Mouse (Mus musculus): ENCODE measurements around the gene Zfp965. TPM values are rescaled to one million over a fixed set of nuclear protein-coding genes. Genes with fewer than 3 reads are reported as not detected.
"Not testable (repeated sequence)": the region's sequence is repeated elsewhere in the genome, so short reads cannot be mapped to it uniquely, and the experiment has no call there.

Zfp965 gene
- 7.8 and 9.4 TPM in 2 replicates for polyA plus RNA-seq (2015; fragmentation: Nextera tagmentation; extraction: Ambion mirVana)

DNA sequence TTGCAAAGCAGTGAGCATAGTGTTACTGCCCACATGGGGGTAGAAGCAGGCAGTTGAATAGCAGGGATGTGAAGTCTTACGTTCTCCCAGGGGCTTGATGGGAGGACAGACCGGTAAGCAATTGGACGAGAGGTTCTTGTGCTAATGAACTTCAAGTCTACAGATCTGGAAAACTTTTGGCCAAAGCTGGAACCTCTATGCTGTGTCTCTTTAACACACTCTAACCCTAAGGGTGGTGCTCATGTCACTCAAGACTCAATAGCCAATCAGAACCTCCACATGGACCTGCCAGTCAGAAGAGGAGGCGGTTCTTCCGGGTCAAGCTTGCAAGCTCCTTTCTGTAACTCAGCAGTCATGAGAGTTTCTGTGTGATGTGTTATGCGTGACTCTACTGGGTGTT is at the start of gene Zfp965:
Zfp965 (plus strand) TSS at position 301 of the 400 bp plus-strand sequence.
- not testable (repeated sequence) for H3K9ac ChIP-seq (replicated peaks; ENCODE audit: low read depth, low read length); H3K9me3 ChIP-seq (ENCODE audit: control insufficient read depth, low read length); H3K27ac ChIP-seq (ENCODE audit: low read length); H3K4me3 ChIP-seq (replicated peaks; ENCODE audit: low read length); H3K4me1 ChIP-seq (replicated peaks; ENCODE audit: control insufficient read depth, insufficient read depth, low read length); ATAC-seq; H3K36me3 ChIP-seq (ENCODE audit: control insufficient read depth, insufficient read depth); H3K4me2 ChIP-seq (ENCODE audit: low read length); H3K27me3 ChIP-seq (replicated peaks; ENCODE audit: control insufficient read depth, insufficient read depth, low read length)
- no CpG with 5 or more reads among the region's 6 CpGs for WGBS

DNA sequence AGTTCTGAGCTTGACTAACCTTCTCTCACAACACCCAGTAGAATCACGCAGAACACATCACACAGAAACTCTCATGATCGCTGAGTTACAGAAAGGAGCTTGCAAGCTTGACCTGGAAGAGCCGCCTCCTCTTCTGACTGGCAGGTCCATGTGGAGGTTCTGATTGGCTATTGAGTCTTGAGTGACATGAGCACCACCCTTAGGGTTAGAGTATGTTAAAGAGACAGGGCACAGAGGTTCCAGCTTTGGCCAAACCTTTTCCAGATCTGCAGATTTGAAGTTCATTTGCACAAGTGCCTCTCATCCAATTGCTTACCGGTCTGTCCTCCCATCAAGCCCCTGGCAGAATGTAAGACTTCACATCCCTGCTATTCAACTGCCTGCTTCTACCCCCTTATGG is 34.1 kb upstream of the Zfp965 start, which contains the start of gene Gm4724:
Gm4724 (minus strand) TSS at position 101 of the 400 bp plus-strand sequence.
- H3K27me3 ChIP-seq (replicated peaks; ENCODE audit: control insufficient read depth, insufficient read depth, low read length); H3K4me2 ChIP-seq (ENCODE audit: low read length); H3K4me3 ChIP-seq (replicated peaks; ENCODE audit: low read length); H3K9ac ChIP-seq (replicated peaks; ENCODE audit: low read depth, low read length); H3K27ac ChIP-seq (ENCODE audit: low read length); ATAC-seq; H3K4me1 ChIP-seq (replicated peaks; ENCODE audit: control insufficient read depth, insufficient read depth, low read length); H3K9me3 ChIP-seq (ENCODE audit: control insufficient read depth, low read length); H3K36me3 ChIP-seq (ENCODE audit: control insufficient read depth, insufficient read depth): not testable (repeated sequence)
- WGBS = no CpG with 5 or more reads among the region's 4 CpGs

Other genes starting within 250 kb of the Zfp965 start
- gene Gm14440, start 194.9 kb upstream of the Zfp965 start, polyA plus RNA-seq (2015; fragmentation: Nextera tagmentation; extraction: Ambion mirVana) = 2.3 and 3.0 TPM in 2 replicates
- 20.7 and 20.8 TPM in 2 replicates for gene Gm4631, start 131.8 kb upstream of the Zfp965 start, polyA plus RNA-seq (2015; fragmentation: Nextera tagmentation; extraction: Ambion mirVana)
- 3.9 and 4.9 TPM in 2 replicates for gene Zfp968, start 97.5 kb upstream of the Zfp965 start, polyA plus RNA-seq (2015; fragmentation: Nextera tagmentation; extraction: Ambion mirVana)
- 15.9 and 18.0 TPM in 2 replicates for gene Gm4724, start 34.2 kb upstream of the Zfp965 start, polyA plus RNA-seq (2015; fragmentation: Nextera tagmentation; extraction: Ambion mirVana)
- not detected in 2 replicates for gene Gm11007, start 174.0 kb downstream of the Zfp965 start, polyA plus RNA-seq (2015; fragmentation: Nextera tagmentation; extraction: Ambion mirVana)
- gene Zfp969, start 233.7 kb downstream of the Zfp965 start, polyA plus RNA-seq (2015; fragmentation: Nextera tagmentation; extraction: Ambion mirVana) = 7.4 and 7.6 TPM in 2 replicates

All from forebrain, embryonic 16.5 days (tissue).